Mouse (Mus musculus): Measurements from ENCODE around the gene Stard13.

The Stard13 gene

DNA sequence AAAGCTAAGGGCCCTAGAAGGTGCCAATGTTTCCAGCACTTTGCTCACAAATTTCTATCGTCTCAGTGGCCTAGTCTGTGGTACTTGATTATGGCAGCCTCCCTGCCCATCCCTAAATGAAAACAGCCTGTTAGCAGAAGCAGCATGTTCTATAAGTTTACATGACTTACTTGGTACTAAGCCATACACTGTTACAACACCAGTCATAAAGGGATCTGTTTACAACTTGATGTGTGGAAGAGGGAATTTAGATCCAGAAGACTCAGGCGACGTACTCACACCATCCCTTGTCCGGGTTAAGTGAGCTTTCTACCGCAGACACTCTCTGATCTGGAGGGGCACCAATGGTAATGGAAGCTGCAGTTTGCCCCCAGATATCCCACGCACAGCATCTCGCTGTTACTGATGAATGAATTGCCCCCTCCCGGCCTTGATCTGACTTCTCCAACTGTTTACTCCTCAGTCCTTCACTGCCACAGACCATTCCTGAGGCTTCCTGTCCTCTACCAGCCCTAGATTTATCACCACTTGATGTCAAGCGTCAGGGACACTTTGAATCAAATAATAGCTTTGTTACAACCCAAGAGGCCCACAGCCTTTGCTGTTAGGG lies 53.4 kb downstream of the Stard13 start:
- DNase-seq (ENCODE audit: low read depth): no peak

DNA sequence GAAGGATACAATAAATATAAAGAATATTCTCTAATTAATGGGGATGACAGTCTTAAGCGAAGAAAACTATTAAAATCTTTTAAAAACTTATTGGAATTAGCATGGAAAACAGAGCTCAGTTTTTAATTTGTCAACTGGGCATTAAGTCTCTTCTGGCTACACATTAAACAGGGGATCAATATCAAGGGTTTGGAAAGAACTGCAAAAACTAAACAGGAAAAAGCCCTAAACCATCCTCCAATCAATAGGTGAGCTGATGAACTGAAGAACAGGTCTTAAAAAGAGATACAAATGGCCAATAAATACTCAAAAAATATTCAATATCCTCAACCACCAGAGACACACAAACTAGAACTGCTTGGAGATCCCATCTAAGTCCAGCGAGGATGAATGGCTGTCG lies 56.5 kb downstream of the Stard13 start:
- DNase-seq (ENCODE audit: low read depth): no peak

DNA sequence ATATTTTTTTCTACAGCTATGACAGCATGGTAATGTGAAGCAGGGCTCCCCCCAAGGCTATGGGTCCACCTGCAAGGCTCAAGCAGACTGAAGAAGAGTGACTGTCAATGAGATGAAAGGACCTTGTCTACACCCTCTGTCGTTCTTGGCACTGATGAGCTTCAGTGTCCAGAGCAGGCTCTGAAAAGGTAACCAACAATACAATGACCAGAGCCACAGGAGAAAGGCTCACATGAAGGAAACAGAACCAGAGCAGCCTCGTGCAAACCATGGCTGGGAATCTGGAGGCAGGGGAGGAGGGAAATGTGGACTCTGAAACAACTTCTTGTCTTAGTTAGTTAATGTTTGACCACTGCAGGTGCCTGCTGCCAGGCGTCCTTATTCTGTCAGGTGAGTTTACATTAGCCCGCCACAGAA lies 57.7 kb downstream of the Stard13 start:
- DNase-seq (ENCODE audit: low read depth): no peak

DNA sequence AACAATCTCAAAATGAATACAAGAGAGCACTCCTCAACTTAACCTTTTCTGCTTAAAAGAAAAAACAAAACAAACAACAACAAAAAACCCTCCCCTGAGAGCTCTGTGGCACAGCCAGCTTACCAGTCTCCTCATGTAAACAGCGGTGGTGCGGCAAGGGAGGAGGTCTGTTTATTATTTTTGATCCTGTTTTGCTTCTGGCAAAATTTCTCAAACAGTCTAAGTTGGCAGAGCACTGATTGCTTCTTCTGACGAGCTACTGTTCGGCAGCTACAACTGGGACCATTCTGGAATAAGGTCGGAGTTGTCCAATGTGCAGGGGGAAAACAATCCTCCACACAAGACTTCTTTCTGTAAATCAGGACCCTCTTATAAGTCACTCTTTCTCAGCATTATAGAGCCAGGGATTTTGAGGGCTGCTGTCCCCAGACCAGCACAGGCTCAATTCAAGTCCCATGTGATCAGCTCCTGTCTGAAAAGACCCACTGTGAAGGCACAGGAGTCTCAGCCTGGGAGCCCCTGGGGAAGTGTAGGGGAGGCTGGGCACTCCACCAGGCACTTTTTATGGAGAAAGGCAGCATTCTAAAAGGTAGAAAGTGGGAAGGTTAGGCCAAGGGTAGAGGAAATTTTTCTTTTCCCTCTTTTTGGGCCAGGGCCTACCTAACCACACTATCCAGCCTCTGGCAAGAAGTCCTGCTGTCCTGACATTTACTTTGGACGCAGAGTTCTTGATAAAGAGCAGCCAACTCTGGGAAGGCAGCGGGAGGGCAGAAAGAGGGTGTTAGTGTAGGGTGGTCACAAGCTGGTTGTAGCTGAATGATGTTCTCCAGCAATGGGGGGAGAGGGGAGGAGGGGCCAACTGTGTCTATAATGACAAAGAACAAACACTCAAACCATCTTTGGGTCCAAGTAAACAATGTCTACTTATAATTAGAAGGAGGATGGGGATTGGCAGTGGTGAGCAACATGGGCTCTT lies 58.9 kb downstream of the Stard13 start:
- no peak for DNase-seq (ENCODE audit: low read depth)

DNA sequence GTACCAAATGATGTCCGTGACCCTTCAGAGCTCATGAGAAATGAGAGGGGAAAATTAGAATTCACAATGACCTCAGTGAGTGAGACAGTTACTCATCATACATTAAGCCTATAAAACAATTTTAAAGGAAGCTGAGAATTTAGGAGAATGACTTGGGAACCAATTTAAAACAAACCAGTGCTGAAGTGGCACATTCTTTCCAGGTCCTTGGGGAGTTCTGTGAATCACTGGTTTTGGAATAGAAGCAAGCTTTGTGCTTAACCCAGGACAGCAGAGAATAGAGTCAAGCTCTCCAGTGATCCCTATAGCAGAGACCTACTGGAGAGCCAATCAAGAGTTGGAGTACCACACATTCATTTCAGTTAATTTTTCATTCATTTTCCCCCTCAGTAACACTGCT lies 59.9 kb downstream of the Stard13 start:
- DNase-seq (ENCODE audit: low read depth): no peak

DNA sequence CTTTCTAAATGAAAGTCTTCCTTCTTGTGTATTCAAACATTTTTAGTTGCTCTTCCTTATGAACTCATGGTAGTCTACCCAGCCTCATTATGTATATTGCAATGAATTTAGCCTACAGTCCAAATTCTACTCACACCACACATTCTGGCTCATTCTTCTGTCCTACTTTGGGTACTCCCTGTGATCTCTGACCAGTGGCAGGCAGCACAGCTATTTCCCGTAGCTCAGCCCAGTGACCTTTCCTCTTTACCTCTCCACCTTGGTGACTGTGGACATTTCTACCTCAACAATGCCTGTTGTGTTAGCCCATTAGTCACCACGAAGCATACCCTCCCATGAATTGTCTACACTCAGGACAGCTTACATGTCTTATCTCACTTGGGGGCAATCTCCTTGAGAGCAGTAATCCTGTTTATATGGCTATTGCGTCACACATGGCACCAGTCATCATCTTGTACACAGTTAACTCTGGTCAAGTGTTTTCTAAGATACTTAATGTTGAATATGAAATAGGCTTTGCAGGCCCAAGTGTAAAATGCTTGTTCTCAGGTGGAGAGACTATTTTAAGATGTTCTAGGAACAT lies 63.4 kb downstream of the Stard13 start:
- DNase-seq (ENCODE audit: low read depth): no peak

DNA sequence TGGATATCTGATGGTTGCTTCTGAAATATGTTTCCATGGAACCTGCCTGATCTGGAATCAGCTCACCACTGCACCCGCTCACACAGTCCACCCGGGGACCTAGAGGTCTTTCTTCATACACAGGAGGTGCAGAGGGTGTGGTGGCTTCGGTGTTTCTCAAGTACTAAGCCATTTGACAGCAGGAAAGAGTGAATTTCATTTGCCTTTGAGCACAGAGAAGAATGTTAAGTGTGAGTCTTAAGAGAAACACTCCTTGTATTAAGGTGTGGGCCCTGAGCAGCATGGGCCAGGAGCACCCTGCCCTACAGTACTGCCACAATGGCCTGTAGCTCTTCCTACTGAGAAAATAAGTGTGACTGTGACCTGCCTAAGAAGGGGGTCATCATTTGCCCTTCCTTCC lies 65.4 kb downstream of the Stard13 start:
- DNase-seq (ENCODE audit: low read depth): no peak

DNA sequence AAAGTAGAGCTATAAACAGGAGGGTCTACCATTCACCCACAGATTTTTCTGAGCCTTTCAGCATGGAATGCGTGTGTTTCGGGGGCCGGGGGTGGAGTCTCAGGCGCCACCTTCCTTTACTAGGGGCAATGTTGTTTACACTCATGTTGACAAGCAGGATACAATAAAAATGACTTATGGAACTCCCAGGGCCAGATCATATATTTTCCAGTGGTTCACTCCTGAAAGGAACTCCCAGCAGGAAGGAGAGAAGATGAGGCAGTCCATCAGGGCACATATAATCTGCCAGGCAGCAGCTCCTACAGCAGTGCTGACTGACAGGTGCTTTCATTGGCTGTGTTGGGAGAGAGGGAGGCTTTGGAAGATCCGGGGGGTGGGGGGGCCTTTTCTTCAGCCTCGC lies 66.0 kb downstream of the Stard13 start:
- no peak for DNase-seq (ENCODE audit: low read depth)

DNA sequence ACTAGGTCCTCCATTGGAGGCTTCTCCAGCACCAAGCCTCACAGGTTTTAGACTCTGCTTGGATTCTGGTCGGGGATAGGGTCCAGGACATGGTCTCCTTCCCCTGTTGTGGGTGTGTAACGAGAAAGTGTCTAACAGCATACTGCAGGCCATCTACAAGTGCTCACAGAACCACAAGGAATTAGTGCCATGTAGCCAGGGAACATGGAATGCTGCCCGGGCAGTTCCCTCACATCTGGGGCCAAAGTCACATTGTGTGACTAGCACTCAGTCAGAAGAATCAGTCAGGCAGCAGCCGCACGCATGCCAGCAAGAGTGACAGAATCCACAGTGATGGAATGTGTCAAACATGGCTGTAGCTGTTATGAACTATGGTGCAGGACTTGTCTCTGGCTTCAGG lies 67.4 kb downstream of the Stard13 start:
- no peak for DNase-seq (ENCODE audit: low read depth)

DNA sequence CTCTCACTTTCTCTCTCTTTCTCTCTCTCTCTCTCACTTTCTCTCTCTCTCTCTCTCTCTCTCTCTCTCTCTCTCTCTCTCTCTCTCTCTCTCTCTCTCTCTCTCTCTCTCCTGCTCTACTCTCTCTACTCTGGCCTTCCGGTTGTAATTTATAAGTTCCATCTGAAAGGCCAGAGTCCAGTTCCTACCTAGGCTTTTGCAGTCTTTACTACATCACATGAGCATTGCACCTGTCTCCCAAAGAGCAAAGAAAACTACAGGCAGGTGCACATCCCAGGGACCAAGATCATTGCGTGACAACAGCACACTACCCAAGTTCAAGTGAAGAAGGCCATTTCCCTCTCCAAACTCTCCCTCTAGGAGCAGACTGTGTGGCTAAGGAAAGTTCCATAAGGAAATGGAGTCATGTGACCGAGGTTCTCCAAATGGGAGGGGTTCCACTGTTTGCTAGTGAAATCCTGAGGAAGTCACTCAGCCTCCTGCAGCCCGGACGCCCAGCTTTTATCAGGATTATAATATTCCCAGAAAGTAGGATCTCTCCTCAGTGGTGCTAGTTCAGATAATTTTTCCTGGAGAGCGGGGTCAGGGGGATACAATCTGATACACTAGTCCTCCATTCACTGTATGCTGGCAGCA lies 68.1 kb downstream of the Stard13 start:
- DNase-seq (ENCODE audit: low read depth): no peak

DNA sequence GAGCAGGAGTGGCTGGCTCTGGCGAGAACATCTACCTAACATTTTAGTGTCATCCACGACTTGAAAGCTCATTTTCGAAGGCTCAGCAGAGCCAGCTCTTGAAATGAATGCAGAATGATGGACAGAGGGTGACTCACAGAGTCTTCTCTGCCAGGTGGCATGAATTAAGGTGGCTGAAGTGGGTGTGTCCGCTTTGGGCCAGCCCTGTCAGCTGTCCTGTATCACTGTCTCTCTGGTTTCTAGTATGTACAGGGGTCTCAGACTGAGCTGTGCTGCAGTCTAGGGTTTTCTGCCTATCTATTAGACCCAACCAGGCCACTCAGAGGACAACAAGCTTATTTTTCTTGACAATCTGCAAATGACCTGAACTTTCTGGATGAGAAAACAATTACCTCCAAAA lies 68.8 kb downstream of the Stard13 start:
- no peak for DNase-seq (ENCODE audit: low read depth)

DNA sequence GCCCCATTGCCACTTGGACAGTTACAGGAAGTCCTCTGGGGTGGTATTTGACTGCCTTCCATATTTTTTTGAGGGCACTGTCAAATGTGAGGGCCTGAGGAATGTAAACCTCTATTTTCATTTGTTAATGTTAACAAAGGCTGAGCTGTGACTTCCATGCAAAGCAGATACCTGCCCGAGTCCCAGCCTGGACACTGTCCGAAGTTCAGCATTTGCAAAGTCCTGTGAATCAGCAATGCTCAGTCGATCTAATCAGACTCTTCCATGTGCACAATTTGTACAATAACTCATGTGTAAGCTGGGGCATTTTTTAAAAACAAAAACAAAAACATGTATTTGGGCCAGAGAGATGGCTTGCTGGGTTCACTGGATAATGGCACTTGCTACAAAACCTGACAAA lies 71.0 kb downstream of the Stard13 start:
- no peak for DNase-seq (ENCODE audit: low read depth)

DNA sequence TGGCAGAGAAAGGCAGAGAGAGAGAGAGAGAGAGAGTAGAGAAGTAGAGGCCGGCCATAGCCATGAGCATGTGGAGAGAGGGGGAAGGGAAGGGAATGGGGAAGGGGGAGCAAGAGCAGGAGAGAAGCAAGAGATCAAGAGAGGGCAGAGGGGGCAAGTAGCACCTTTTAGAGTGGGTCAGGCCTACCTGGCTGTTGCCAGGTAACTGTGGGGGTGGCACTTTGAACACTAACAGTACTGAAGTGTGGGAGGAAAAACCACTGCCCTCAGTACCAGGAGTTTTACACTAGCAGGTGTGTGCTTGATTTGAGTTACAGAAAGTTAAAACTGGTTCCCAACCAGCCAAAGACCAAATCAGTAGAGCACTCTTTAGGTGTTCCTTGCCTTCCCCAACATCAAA lies 78.4 kb downstream of the Stard13 start:
- DNase-seq (ENCODE audit: low read depth): no peak

DNA sequence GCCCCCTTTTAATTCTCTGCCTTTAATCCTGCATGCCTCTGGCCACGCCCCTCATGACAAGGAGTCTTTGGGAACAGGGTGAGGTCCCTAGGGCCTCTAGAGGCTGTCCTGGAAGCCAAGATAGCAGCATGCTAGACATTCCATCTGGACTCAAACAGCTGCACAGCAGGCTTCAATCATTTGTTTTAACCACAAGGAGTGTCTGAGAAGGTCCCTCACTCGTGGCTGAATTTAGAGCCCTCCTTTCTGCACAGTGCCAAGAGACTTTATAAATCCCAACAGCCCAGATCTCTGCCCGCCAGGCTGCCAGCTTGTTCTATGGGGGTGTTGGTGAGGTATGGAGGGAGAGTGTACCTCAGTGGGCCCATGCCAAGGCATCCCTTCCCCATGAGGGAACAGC lies 78.9 kb downstream of the Stard13 start:
- DNase-seq (ENCODE audit: low read depth): no peak

DNA sequence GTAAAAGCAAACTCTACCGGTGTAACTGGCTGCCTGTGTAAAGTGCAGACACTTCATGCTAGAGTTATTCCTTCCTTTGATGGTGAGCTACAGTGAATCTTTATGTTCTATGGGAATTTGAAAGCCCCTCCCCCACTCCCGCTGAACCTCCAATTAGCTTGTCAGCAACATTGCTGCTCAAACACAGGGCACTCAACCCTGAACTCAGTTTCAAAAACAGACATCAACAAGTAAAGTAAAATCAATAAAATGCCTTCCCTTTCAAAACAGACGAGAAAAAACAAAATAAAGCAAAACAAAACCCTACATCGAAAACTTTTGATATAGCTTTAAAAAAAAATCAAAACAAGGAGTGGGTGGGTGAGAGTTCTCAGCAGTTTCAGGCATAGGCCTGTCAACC lies 79.6 kb downstream of the Stard13 start:
- no peak for DNase-seq (ENCODE audit: low read depth)

DNA sequence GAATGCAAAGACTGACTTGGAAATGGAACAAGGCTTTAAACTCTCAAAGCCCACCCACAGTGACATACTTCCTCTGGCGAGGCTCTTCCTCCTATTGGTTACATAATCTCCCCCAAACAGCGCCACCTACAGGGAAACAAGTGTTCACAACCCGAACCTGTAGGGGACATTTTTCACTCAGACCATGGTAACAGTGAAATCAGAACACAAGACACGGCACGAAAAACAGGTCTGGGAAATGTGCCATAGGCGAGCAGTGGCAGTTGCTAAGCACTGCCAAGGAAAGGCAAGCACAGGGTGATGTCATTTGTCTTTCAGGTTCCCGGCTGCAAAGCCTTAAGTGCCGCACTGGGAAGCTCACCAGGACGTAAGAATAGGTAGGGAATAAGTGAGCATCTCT lies 82.1 kb downstream of the Stard13 start:
- no peak for DNase-seq (ENCODE audit: low read depth)

DNA sequence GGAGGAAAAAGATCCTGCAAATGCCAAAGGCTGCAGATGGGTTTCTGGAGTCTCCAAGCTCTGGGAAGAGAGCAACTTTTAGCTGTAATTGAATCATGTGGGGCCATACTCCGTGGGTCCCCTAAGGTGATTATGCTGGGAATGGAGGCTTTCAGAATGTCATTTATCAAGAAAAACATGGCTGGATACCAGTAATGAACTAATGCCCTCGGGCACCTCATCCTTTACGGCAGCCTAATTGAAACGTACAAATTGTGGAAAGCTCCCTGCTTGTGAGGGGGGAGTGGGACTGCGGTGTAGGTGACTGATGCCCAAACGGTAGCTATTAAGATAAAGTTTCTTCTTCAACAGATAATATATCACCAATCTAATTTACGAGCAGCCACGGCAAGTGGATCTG lies 84.1 kb downstream of the Stard13 start:
- DNase-seq (ENCODE audit: low read depth): no peak

DNA sequence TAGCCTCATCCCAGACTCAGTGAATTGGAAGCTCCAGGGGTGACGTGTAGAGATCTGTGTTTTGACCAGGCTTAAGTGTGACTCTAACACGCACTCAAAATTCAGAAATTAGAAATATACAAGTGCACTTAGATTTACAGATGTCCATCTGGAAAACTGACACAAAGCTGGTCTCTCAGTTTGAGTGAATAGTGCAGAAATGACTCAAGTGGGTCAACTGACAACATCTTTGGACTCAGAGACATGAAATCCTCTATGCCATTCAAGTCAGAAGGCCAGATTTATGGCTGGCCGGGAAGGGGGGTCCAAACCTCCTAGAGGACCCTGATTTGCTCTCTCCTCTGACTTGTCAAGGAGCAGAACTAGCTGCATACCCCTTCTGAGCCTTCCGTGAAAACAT lies 85.6 kb downstream of the Stard13 start:
- no peak for DNase-seq (ENCODE audit: low read depth)

DNA sequence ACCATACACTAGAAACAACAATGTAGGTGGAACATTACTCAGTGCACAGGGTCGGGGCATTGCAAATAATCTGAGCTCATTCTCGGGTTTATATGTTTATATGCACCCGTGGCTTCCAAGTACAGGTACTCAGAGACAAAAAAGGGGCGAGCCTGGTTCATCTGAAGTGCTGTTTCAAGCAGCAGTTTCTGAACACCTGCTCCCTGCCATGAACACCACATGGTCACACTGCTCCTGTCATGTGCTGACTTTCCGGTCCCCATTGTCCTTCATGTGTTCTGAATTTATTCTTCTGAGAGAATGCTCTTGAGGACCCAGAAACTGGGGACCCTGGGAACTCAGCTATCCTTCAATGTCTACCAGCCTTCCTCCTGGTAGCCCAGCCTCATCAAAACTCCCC lies 87.8 kb downstream of the Stard13 start:
- no peak for DNase-seq (ENCODE audit: low read depth)

DNA sequence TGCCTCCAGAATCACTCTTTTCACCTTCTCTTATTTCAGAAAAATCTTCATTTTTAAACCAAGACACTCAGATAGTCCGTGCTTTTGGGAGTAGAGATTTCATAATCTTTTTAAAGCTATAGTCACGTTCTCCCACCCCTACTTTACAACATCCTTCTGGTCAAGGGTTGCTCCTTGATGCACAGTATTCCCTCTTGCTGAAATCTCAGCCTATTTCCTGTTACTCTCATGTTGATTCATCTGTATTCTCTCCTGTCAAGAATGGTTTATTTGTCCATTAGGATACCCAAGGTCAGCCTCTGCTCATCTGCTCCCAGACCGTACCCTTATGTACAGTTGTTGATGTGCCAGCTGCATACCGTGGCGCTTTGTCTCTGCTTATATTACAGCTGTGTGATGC lies 89.7 kb downstream of the Stard13 start:
- DNase-seq (ENCODE audit: low read depth): no peak

DNA sequence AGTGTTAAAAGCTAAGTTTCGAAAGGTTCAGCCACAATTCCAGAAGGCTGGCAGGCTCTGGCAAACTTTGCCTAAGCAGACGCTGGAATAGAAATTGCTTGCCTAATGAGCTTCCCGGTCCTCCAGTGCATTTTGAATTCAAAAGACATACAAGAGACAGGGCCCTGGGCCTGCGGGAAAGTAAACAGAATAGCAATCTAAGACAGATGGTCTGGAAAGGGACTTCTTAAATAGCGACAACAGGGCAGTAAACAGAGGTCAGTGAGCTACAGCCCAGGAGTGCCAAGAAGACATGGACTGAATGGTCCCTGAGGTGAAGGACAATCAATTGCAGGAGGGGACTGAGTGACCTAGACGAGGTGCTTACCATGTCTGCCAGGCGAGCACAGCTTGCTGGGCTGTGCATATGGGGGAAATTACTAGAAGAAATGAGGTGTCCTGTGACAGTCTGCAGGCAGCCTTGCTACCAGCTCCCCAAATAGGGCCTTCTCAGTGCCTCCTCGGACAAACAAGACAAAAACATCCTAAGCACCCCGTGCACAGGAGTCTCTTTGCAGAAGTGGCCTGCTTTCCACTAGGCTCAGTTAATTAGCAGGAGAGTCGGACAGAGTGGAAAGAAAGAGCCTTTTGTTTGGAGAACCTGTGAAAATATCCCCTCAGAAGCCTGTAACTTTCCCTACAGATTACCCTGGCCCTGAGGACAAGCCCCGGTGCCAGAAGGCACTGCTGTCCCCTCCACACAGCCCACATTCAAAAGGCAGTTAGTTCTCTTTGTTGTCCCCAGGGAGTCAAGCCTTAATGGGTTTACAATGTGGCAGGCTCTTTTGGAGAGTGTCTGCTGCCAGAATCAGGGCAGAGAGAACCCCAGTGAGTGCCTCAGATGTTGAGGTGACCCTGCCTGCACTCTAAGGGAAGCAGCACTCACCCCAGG lies 90.7 kb downstream of the Stard13 start:
- DNase-seq (ENCODE audit: low read depth): no peak

DNA sequence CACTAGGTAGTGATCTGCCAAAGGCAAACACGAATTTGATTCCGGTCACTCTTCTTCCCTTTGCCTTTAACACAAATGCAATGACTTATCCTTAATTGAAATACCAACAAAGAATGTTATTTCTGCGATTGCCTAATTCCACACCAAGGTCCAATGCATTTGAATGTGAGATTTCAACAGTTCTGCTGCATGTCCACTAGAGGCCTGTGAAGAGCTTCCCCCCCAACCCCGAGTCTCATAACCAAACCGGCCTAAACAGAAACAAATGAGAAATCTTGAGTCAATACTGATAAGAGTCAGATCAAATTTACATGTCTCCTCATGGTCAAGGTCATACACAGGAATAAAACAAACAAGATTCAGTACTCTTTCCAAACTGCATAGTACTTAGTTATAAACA lies 91.4 kb downstream of the Stard13 start:
- DNase-seq (ENCODE audit: low read depth): no peak
